Mouse (Mus musculus) heart, adult 2 months (tissue): ENCODE measurements around the gene Itsn1. TPM values are rescaled to one million over a fixed set of nuclear protein-coding genes. Genes with fewer than 3 reads are reported as not detected.
A peak's percentile ranks its signal among the peaks of the same experiment; 100 is the strongest.

Experiments
- DNase-seq, 2 experiments: peaks; one replicate each; pipeline ENCODE4 v3.0.0; 2021
- H3K27ac ChIP-seq: fragments of 200-600 bp; 2 replicates; pipeline ENCODE4 v1.8.1; 2022
- H3K27me3 ChIP-seq: fragments of 200-500 bp; 2 replicates; pipeline ENCODE4 v1.6.1; 2012; ENCODE audit warnings: mild to moderate bottlenecking, low read length, inconsistent platforms, mixed read lengths; ENCODE audit not compliant: control insufficient read depth, insufficient read depth
- H3K36me3 ChIP-seq: fragments of 200-500 bp; 2 replicates; pipeline ENCODE4 v1.6.1; 2012; ENCODE audit warnings: low read length, inconsistent platforms; ENCODE audit not compliant: control insufficient read depth, insufficient read depth
- H3K4me1 ChIP-seq: fragments of 200-500 bp; 2 replicates; pipeline ENCODE4 v1.6.1; 2011; ENCODE audit warnings: low read length; ENCODE audit not compliant: control insufficient read depth, insufficient read depth
- H3K4me3 ChIP-seq: fragments of 200-600 bp; 2 replicates; pipeline ENCODE4 v1.8.1; 2022
- H3K79me2 ChIP-seq: fragments of 200-500 bp; replicated peaks from 2 replicates; pipeline ENCODE4 v1.6.1; 2012; ENCODE audit warnings: mild to moderate bottlenecking, inconsistent platforms, low read length, moderate library complexity, mixed read lengths; ENCODE audit not compliant: control insufficient read depth, insufficient read depth
- H3K9ac ChIP-seq: fragments of 200-500 bp; 2 replicates; pipeline ENCODE4 v1.6.1; 2012; ENCODE audit warnings: low read depth, mild to moderate bottlenecking, control low read depth, inconsistent platforms, low read length, mixed read lengths
- CTCF ChIP-seq: fragments of 200-600 bp; IDR thresholded peaks from 2 replicates; pipeline ENCODE4 v1.8.1; 2022; ENCODE audit warnings: antibody characterized with exemption, mild to moderate bottlenecking, moderate library complexity
- EP300 ChIP-seq: fragments of 200-500 bp; IDR thresholded peaks from 2 replicates; pipeline ENCODE4 v1.6.1; 2011; ENCODE audit warnings: low read depth, low read length, control low read depth; ENCODE audit not compliant: insufficient read depth
- POLR2A ChIP-seq: fragments of 200-500 bp; IDR thresholded peaks from 2 replicates; pipeline ENCODE4 v1.6.1; 2011; ENCODE audit warnings: mild to moderate bottlenecking, low read depth, low read length, control low read depth; ENCODE audit not compliant: insufficient read depth
- WGBS: fragments of 180-500 bp; shearing (Covaris S2); methylation state at CpG from one replicate; pipeline ENCODE4 v1.1.7; 2018; 5-methylcytosine and 5-hydroxymethylcytosine counted together
- intact Hi-C: fragments of 180-260 bp; cut with DNase I; formaldehyde crosslinking; loops from one replicate; pipeline ENCODE4 v1.15.1; 2025
- polyA plus RNA-seq: library from polyadenylated mRNA; depleted of rRNA; stranded (reverse); fragments of >200 nt; gene quantifications from 2 replicates; pipeline ENCODE4 v1.2.3, GENCODE M21; 2012
- total RNA-seq, 2 experiments: library from RNA; stranded (reverse); gene quantifications; 2 replicates each; pipeline ENCODE4 v1.2.3; 2021

Itsn1 gene
- total and polyA plus RNA-seq, 3 experiments = 35.8 to 46.7 (median 45.1) TPM

DNA sequence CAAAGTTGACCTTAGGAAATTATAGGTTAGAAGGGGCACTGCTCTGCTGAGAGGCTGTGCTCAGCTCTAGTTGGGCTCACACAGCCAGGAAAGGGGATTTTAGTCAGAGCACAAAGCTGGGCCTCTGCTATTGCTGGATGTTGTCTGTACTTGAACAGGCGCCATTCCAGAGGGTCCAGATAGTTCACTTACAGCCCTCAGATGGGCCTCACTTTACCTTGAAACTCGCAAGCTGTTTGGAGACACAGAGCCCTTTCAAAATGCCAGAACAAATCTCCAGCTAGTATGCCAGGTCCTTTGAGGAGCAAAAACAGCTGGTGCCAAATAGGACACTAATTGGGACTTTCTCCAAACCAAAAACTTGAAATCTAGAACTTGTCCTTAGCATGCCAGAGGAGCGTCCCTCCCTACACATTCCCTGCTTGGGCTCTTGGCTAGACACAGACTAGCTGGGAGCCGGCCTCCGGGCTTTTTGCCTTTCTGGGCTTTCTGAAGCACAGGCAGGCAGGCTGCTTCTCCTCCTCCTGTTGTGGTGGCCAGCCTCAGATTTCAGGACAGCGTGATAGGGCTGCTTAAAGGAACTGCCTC is 132.8 kb downstream of the Itsn1 start:
- Histone ChIP-seq H3K4me3 (no peak overlapping the region), H3K27ac (peak overlapping the region; percentile 63), H3K36me3 (no peaks in the 10 kb centered on the region; the same call in 1 of the 2 replicates), H3K27me3 (no peaks in the 10 kb centered on the region), H3K4me1 (peaks cover 15% of the 10 kb centered on the region), H3K79me2 (no peaks in the 10 kb centered on the region), H3K9ac (no peak overlapping the region)
- WGBS = 59% methylated on average over 6 of the region's 6 CpGs
- no peak for TF ChIP-seq EP300
- no peak for TF ChIP-seq POLR2A
- TF ChIP-seq CTCF = no peak
- intact Hi-C loops = no loop called here
- peak; percentile 68 to 73 for DNase-seq

DNA sequence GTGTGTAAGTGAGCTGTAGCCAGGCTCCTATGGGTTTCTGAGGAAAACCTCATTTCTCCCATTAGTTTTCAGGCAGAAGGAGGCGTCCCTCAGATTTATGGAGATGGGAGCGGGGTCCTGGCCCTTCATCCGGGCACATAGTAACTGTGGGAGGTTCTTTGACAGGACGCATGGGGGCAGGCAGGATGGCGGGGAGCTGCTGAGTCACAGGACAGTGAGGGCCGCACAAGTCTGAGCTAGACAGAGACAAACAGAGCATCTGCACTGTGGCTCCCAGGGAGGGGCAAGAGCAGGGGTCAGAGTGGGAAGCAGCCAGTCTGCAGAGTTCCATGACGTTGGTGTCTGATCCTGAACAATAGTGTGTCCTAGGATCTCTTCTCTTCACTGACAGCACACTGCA is 133.8 kb downstream of the Itsn1 start:
- Histone ChIP-seq H3K4me1 (peaks cover 15% of the 10 kb centered on the region), H3K79me2 (no peaks in the 10 kb centered on the region), H3K9ac (no peak overlapping the region), H3K27ac (peak overlapping the region; percentile 63), H3K36me3 (no peaks in the 10 kb centered on the region; the same call in 1 of the 2 replicates), H3K27me3 (no peaks in the 10 kb centered on the region), H3K4me3 (no peak overlapping the region)
- intact Hi-C loops = no loop called here
- no peak for TF ChIP-seq POLR2A
- TF ChIP-seq CTCF = no peak
- TF ChIP-seq EP300 = no peak
- WGBS = 78% methylated on average over 7 of the region's 7 CpGs
- peak in 1 of 2 experiments; percentile 51 for DNase-seq

DNA sequence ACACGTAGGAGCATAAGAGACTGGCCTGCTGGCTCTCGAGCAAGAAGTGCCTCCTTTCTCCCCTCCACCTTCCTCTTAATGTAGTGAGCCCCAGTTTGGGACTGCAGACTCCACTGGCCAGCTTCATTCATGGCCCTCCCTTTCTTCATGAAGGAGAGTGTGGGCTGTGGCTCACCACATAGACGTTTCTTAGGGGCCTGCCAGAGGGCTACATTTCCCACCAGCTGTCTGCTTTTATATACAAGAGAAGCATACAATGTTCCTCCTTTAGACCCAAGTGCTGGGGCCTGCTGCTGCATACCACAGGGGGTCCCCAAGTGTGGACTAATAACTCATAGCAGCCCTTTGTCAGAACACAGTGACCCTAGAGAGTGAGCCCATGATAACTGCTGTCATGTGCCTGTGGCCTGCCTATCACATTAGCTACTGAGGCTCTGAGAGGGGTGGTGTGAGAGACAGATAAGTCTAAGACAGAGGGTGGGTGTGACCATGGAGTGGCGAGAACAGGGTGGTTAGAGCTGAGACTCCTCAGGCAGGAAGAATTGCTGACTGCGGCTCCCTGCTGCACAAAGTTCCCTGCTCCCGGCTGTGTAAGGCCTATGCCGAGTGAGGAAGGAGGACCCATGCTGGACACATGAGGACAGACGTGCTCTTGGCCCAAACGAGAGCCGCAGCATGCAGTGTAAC is 135.7 kb downstream of the Itsn1 start:
- Histone ChIP-seq H3K4me1 (peaks cover 15% of the 10 kb centered on the region), H3K27me3 (no peaks in the 10 kb centered on the region), H3K4me3 (no peak overlapping the region), H3K9ac (no peak overlapping the region), H3K27ac (no peak overlapping the region; the same call in 1 of the 2 replicates), H3K36me3 (no peaks in the 10 kb centered on the region; the same call in 1 of the 2 replicates), H3K79me2 (no peaks in the 10 kb centered on the region)
- DNase-seq = peak; percentile 37 to 39
- TF ChIP-seq EP300 = no peak
- TF ChIP-seq POLR2A = no peak
- no peak for TF ChIP-seq CTCF
- 59% methylated on average over 10 of the region's 10 CpGs for WGBS
- intact Hi-C loops = no loop called here

GRCm38 (mm10) chr16:91865570-91866257 is 136.6 kb downstream of the Itsn1 start:
- peaks cover 17% of the 10 kb centered on the region for H3K4me1 ChIP-seq
- WGBS = 47% methylated on average over 7 of the region's 7 CpGs
- no peak for TF ChIP-seq POLR2A
- 0 out of 2 replicates have a peak, but pooled peaks have one; percentile 8 for TF ChIP-seq CTCF
- 0 out of 2 replicates have a peak, but pooled peaks have one; percentile 17 for TF ChIP-seq EP300
- H3K27me3 ChIP-seq = no peaks in the 10 kb centered on the region
- H3K9ac ChIP-seq = no peak overlapping the region
- peak overlapping the region; percentile 69 for H3K27ac ChIP-seq
- no peak overlapping the region for H3K4me3 ChIP-seq
- no peaks in the 10 kb centered on the region for H3K79me2 ChIP-seq
- peak; percentile 40 to 41 for DNase-seq
- intact Hi-C loops = no loop called here
- peaks cover 2% of the 10 kb centered on the region; the same call in 1 of the 2 replicates for H3K36me3 ChIP-seq

DNA sequence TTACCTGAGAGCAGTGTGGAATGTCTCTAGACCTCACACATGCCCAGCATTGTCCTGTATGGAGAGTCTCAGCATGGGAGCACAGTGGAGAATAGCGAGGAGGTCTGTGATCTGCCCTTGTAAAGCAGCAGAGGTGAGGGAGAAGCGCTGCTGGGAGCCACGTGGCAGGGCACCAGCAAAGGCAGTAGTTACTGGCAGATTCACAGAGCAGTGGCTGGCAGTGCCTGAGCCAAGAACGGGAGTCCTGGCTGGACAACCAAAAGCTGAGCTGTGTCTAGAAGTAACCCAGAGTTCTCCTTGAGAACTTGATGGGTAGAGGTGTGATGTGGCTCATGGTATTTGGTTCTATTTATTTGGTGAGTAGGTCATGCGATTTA is 137.2 kb downstream of the Itsn1 start:
- TF ChIP-seq EP300 = peak; percentile 66; the same call in 1 of the 2 replicates
- TF ChIP-seq POLR2A = peak; percentile 28; the same call in 1 of the 2 replicates
- TF ChIP-seq CTCF = no peak
- Histone ChIP-seq H3K4me1 (peaks cover 16% of the 10 kb centered on the region), H3K27me3 (no peaks in the 10 kb centered on the region), H3K4me3 (no peak overlapping the region), H3K79me2 (no peaks in the 10 kb centered on the region), H3K36me3 (peaks cover 2% of the 10 kb centered on the region; the same call in 1 of the 2 replicates), H3K27ac (peak overlapping the region; percentile 69), H3K9ac (no peak overlapping the region)
- intact Hi-C loops = no loop called here
- peak; percentile 43 to 77 for DNase-seq
- 61% methylated on average over 5 of the region's 5 CpGs for WGBS

GRCm38 (mm10) chr16:91867672-91868071 is 138.6 kb downstream of the Itsn1 start:
- H3K4me3 ChIP-seq = no peak overlapping the region
- DNase-seq = no peak
- H3K9ac ChIP-seq = no peak overlapping the region
- 91% methylated on average over 8 of the region's 8 CpGs for WGBS
- H3K4me1 ChIP-seq = peaks cover 11% of the 10 kb centered on the region
- H3K27ac ChIP-seq = no peak overlapping the region
- H3K27me3 ChIP-seq = no peaks in the 10 kb centered on the region
- no peaks in the 10 kb centered on the region for H3K79me2 ChIP-seq
- intact Hi-C loops = no loop called here
- H3K36me3 ChIP-seq = peaks cover 2% of the 10 kb centered on the region; the same call in 1 of the 2 replicates
- no peak for TF ChIP-seq POLR2A
- TF ChIP-seq CTCF = no peak
- TF ChIP-seq EP300 = no peak
